Mouse (Mus musculus) midbrain, postnatal 0 days (tissue): ENCODE results near the gene Tigd3. TPM values are rescaled to one million over a fixed set of nuclear protein-coding genes. Genes with fewer than 3 reads are reported as not detected.
A peak's percentile ranks its signal among the peaks of the same experiment; 100 is the strongest.

Experiments
- ATAC-seq: fragments of 200-750 bp; cut with Nextera tagmentation; 2 replicates; pipeline ENCODE4 v1.8.0; 2017; ENCODE audit warnings: moderate number of reproducible peaks, mild to moderate bottlenecking, moderate TSS enrichment, moderate library complexity; ENCODE audit not compliant: low FRiP score
- DNase-seq: peaks from one replicate; pipeline ENCODE4 v3.0.0-alpha.2; 2015; ENCODE audit warnings: low spot score
- H3K27ac ChIP-seq: fragments of 300-500 bp; sonication (generic); 2 replicates; pipeline ENCODE4 v1.5.1; 2014; ENCODE audit warnings: low read depth, mild to moderate bottlenecking, low read length, mixed read lengths
- H3K27me3 ChIP-seq: fragments of 300-500 bp; sonication (generic); 2 replicates; pipeline ENCODE4 v1.6.1; 2014; ENCODE audit warnings: low read length, control low read depth, mixed read lengths; ENCODE audit not compliant: insufficient read depth
- H3K36me3 ChIP-seq: fragments of 300-500 bp; sonication (generic); 2 replicates; pipeline ENCODE4 v1.6.1; 2014; ENCODE audit warnings: low read length, control low read depth, mixed read lengths; ENCODE audit not compliant: insufficient read depth
- H3K4me1 ChIP-seq: fragments of 300-500 bp; sonication (generic); 2 replicates; pipeline ENCODE4 v1.6.1; 2014; ENCODE audit warnings: mild to moderate bottlenecking, control low read depth, antibody characterized with exemption, low read length, mixed read lengths; ENCODE audit not compliant: insufficient read depth
- H3K4me2 ChIP-seq: fragments of 300-500 bp; sonication (generic); 2 replicates; pipeline ENCODE4 v1.6.1; 2014; ENCODE audit warnings: low read depth, mild to moderate bottlenecking, low read length, mixed read lengths; ENCODE audit not compliant: poor library complexity, severe bottlenecking
- H3K4me3 ChIP-seq: fragments of 300-500 bp; sonication (generic); 2 replicates; pipeline ENCODE4 v1.5.1; 2014; ENCODE audit warnings: low read depth, mild to moderate bottlenecking, low read length, moderate library complexity
- H3K9ac ChIP-seq: fragments of 300-500 bp; sonication (generic); replicated peaks from 2 replicates; pipeline ENCODE4 v1.6.1; 2014; ENCODE audit warnings: mild to moderate bottlenecking, low read length, moderate library complexity, mixed read lengths; ENCODE audit not compliant: poor library complexity, severe bottlenecking
- H3K9me3 ChIP-seq: fragments of 300-500 bp; sonication (generic); 2 replicates; pipeline ENCODE4 v1.6.1; 2016; ENCODE audit warnings: low read length, control low read depth
- CTCF ChIP-seq: IDR thresholded peaks from 2 replicates; pipeline ENCODE4 v1.5.1; 2016; ENCODE audit warnings: antibody characterized with exemption, mild to moderate bottlenecking
- WGBS: fragments of 180-500 bp; shearing (Covaris S2); extraction: QIAGEN DNeasy Blood & Tissue Kit; methylation state at CpG from one replicate; pipeline ENCODE4 v1.1.7; 2014; 5-methylcytosine and 5-hydroxymethylcytosine counted together
- polyA plus RNA-seq: library from polyadenylated mRNA; unstranded; fragments of >200 nt; fragmentation: Nextera tagmentation; extraction: Ambion mirVana; gene quantifications from 2 replicates; pipeline ENCODE4 v1.2.1, GENCODE M21; 2015
- total RNA-seq: library from RNA; depleted of rRNA; stranded (reverse); fragments of >200 nt; gene quantifications from 2 replicates; pipeline ENCODE4 v1.2.3, GENCODE M21; 2014

Tigd3 gene
- total and polyA plus RNA-seq, 2 experiments from 2014 or later = 9.0 to 10.6 TPM

- no peak for TF ChIP-seq CTCF
- ATAC-seq = no peak
Observed at GRCm38 (mm10) chr19:5929634-5930596, 36.0 kb upstream of the Tigd3 start.

DNA sequence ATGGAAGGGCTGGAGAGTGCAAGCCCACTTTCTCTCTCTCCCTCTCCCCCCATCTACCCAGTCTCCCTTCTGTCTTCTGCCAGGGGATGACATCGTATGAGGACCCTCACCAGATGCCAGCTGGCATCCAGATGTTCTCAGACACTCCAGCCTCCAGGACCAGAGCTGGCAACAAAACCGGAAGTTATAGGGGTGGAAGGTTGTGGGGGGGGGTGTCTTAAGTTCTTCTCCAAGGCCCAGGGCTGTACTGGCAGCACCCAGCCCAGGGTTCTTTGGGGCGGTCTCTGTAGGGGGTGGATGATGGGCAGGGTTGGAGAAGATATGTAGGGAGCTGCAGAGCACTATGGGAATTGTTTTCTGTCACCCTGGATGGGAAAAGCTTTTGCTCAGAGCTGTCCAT lies 34.6 kb upstream of the Tigd3 start:
- Histone ChIP-seq H3K9ac (no peak overlapping the region), H3K27ac (no peak overlapping the region), H3K27me3 (no peaks in the 10 kb centered on the region), H3K36me3 (no peaks in the 10 kb centered on the region), H3K4me2 (no peak overlapping the region), H3K4me1 (no peaks in the 10 kb centered on the region), H3K4me3 (no peak overlapping the region), H3K9me3 (no peaks in the 10 kb centered on the region)
- WGBS = 77% methylated on average over 3 of the region's 3 CpGs
- no peak for TF ChIP-seq CTCF
- DNase-seq (no peak), ATAC-seq (no peak)

More at GRCm38 (mm10) chr19:5929634-5930596, 36.0 kb upstream of the Tigd3 start:
- H3K36me3 ChIP-seq = no peaks in the 10 kb centered on the region
- H3K4me1 ChIP-seq = no peaks in the 10 kb centered on the region
- H3K4me3 ChIP-seq = no peak overlapping the region
- H3K27me3 ChIP-seq = no peaks in the 10 kb centered on the region
- H3K27ac ChIP-seq = no peak overlapping the region
- H3K9me3 ChIP-seq = no peaks in the 10 kb centered on the region
- DNase-seq = no peak
- H3K9ac ChIP-seq = no peak overlapping the region
- no peak overlapping the region for H3K4me2 ChIP-seq
- 66% methylated on average over 14 of the region's 14 CpGs for WGBS

GRCm38 (mm10) chr19:5928104-5928503 lies 34.2 kb upstream of the Tigd3 start:
- Histone ChIP-seq H3K36me3 (no peaks in the 10 kb centered on the region), H3K27ac (no peak overlapping the region), H3K4me1 (no peaks in the 10 kb centered on the region), H3K27me3 (no peaks in the 10 kb centered on the region), H3K9me3 (no peaks in the 10 kb centered on the region), H3K4me2 (no peak overlapping the region), H3K4me3 (no peak overlapping the region), H3K9ac (no peak overlapping the region)
- 78% methylated on average over 6 of the region's 6 CpGs for WGBS
- no peak for DNase-seq
- no peak for TF ChIP-seq CTCF
- no peak for ATAC-seq

DNA sequence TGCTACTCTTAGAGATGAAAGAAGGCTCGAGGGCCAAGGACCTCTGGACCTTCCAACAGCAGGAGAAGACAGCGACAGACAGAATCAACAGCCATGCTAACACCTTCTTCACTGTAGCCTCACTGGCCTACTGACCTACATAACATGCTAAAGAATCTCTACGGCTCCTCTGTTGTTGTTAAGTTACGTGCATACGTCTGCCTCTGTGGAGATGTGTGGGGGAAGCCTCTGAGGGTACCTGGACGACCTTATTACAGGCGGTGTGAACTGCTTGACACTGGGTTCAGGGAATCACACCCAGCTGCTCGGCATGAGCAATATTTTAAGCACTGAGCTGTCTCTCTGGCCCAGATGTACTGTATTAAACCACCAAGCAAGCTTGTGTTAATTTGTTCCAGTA lies 33.6 kb upstream of the Tigd3 start:
- Histone ChIP-seq H3K4me1 (no peaks in the 10 kb centered on the region), H3K9ac (no peak overlapping the region), H3K4me3 (no peak overlapping the region), H3K4me2 (no peak overlapping the region), H3K27me3 (no peaks in the 10 kb centered on the region), H3K36me3 (no peaks in the 10 kb centered on the region), H3K27ac (no peak overlapping the region), H3K9me3 (no peaks in the 10 kb centered on the region)
- DNase-seq = no peak
- ATAC-seq = no peak
- TF ChIP-seq CTCF = no peak
- 76% methylated on average over 8 of the region's 8 CpGs for WGBS

- no peaks in the 10 kb centered on the region for H3K9me3 ChIP-seq
- no peaks in the 10 kb centered on the region for H3K27me3 ChIP-seq
- ATAC-seq = no peak
- no peak for TF ChIP-seq CTCF
- no peak overlapping the region for H3K27ac ChIP-seq
- DNase-seq = no peak
- 76% methylated on average over 11 of the region's 11 CpGs for WGBS
- H3K9ac ChIP-seq = no peak overlapping the region
- H3K4me1 ChIP-seq = no peaks in the 10 kb centered on the region
- H3K36me3 ChIP-seq = no peaks in the 10 kb centered on the region
- H3K4me2 ChIP-seq = no peak overlapping the region
- no peak overlapping the region for H3K4me3 ChIP-seq
Observed at GRCm38 (mm10) chr19:5927026-5927425, 33.1 kb upstream of the Tigd3 start.

GRCm38 (mm10) chr19:5925311-5925855 lies 31.4 kb upstream of the Tigd3 start:
- Histone ChIP-seq H3K9me3 (no peaks in the 10 kb centered on the region), H3K27me3 (no peaks in the 10 kb centered on the region), H3K4me2 (peak overlapping the region; percentile 71), H3K36me3 (no peaks in the 10 kb centered on the region), H3K27ac (peak overlapping the region; percentile 26; the same call in 1 of the 2 replicates), H3K9ac (peak overlapping the region; percentile 73), H3K4me3 (peak overlapping the region; percentile 69), H3K4me1 (no peaks in the 10 kb centered on the region; the same call in 1 of the 2 replicates)
- DNase-seq (no peak), ATAC-seq (no peak)
- 26% methylated on average over 11 of the region's 11 CpGs for WGBS
- no peak for TF ChIP-seq CTCF
